Mouse (Mus musculus): ENCODE measurements around the gene Ptpra.
A peak's percentile ranks its signal among the peaks of the same experiment; 100 is the strongest.

The Ptpra gene

GRCm38 (mm10) chr2:130442162-130442561 is 7.9 kb upstream of the Ptpra start:
- DNase-seq (ENCODE audit: low spot score in 2 of 2): no peak

- no peak for DNase-seq (ENCODE audit: low spot score in 2 of 2)
These were observed 1.6 kb upstream of the Ptpra start for GRCm38 (mm10) chr2:130448449-130448848.

- DNase-seq (ENCODE audit: low spot score in 2 of 2): no peak
These were observed 871 bp upstream of the Ptpra start for GRCm38 (mm10) chr2:130449021-130449793.

GRCm38 (mm10) chr2:130450434-130450796 is 337 bp downstream of the Ptpra start:
- peak in 1 of 2 experiments; percentile 38 for DNase-seq (ENCODE audit: low spot score in 2 of 2)

- DNase-seq (ENCODE audit: low spot score in 2 of 2): no peak
These were observed 1.1 kb downstream of the Ptpra start for GRCm38 (mm10) chr2:130451086-130451726.

- no peak for DNase-seq (ENCODE audit: low spot score in 2 of 2)
These were observed 1.6 kb downstream of the Ptpra start for GRCm38 (mm10) chr2:130451727-130452090.

GRCm38 (mm10) chr2:130452266-130452665 is 2.2 kb downstream of the Ptpra start:
- no peak for DNase-seq (ENCODE audit: low spot score in 2 of 2)

- DNase-seq (ENCODE audit: low spot score in 2 of 2): no peak
These were observed 3.3 kb downstream of the Ptpra start for GRCm38 (mm10) chr2:130453421-130453820.

GRCm38 (mm10) chr2:130454748-130455370 is 4.8 kb downstream of the Ptpra start:
- DNase-seq (ENCODE audit: low spot score in 2 of 2): peak in 1 of 2 experiments; percentile 57

- no peak for DNase-seq (ENCODE audit: low spot score in 2 of 2)
These were observed 7.8 kb downstream of the Ptpra start for GRCm38 (mm10) chr2:130457871-130458270.

- no peak for DNase-seq (ENCODE audit: low spot score in 2 of 2)
These were observed 9.5 kb downstream of the Ptpra start for GRCm38 (mm10) chr2:130459576-130459975.

GRCm38 (mm10) chr2:130461287-130462071 is 11.4 kb downstream of the Ptpra start:
- DNase-seq (ENCODE audit: low spot score in 2 of 2): no peak

- no peak for DNase-seq (ENCODE audit: low spot score in 2 of 2)
These were observed 16.4 kb downstream of the Ptpra start for GRCm38 (mm10) chr2:130466438-130466837.

- no peak for DNase-seq (ENCODE audit: low spot score in 2 of 2)
These were observed 19.3 kb downstream of the Ptpra start for GRCm38 (mm10) chr2:130469366-130469765.

- DNase-seq (ENCODE audit: low spot score in 2 of 2): no peak
These were observed 19.9 kb downstream of the Ptpra start for GRCm38 (mm10) chr2:130469935-130470334.

GRCm38 (mm10) chr2:130472908-130473510 is 22.9 kb downstream of the Ptpra start:
- DNase-seq (ENCODE audit: low spot score in 2 of 2): no peak

GRCm38 (mm10) chr2:130475764-130476163 is 25.7 kb downstream of the Ptpra start:
- no peak for DNase-seq (ENCODE audit: low spot score in 2 of 2)

GRCm38 (mm10) chr2:130476666-130477297 is 26.7 kb downstream of the Ptpra start:
- no peak for DNase-seq (ENCODE audit: low spot score in 2 of 2)

GRCm38 (mm10) chr2:130482177-130482576 is 32.1 kb downstream of the Ptpra start:
- no peak for DNase-seq (ENCODE audit: low spot score in 2 of 2)

GRCm38 (mm10) chr2:130482700-130483099 is 32.6 kb downstream of the Ptpra start:
- DNase-seq (ENCODE audit: low spot score in 2 of 2): no peak

- DNase-seq (ENCODE audit: low spot score in 2 of 2): no peak
These were observed 34.1 kb downstream of the Ptpra start for GRCm38 (mm10) chr2:130484206-130484605.

All from cerebellum, postnatal 4 days (tissue).